Mouse (Mus musculus): ENCODE data around the gene Ltb4r1. TPM values are rescaled to one million over a fixed set of nuclear protein-coding genes. Genes with fewer than 3 reads are reported as not detected.

The Ltb4r1 gene
- polyA plus RNA-seq (2012; ENCODE audit: low replicate concordance) = 1.1 and 3.8 TPM in 2 replicates

GRCm38 (mm10) chr14:55765696-55766095 lies at the start of gene Ltb4r1:
Gene Ltb4r1, plus strand, starts transcription at chr14:55765962.

GRCm38 (mm10) chr14:55721700-55722437 lies 43.9 kb upstream of the Ltb4r1 start, which contains the start of gene Rabggta:
Gene Rabggta, minus strand, starts transcription at chr14:55722263.

DNA sequence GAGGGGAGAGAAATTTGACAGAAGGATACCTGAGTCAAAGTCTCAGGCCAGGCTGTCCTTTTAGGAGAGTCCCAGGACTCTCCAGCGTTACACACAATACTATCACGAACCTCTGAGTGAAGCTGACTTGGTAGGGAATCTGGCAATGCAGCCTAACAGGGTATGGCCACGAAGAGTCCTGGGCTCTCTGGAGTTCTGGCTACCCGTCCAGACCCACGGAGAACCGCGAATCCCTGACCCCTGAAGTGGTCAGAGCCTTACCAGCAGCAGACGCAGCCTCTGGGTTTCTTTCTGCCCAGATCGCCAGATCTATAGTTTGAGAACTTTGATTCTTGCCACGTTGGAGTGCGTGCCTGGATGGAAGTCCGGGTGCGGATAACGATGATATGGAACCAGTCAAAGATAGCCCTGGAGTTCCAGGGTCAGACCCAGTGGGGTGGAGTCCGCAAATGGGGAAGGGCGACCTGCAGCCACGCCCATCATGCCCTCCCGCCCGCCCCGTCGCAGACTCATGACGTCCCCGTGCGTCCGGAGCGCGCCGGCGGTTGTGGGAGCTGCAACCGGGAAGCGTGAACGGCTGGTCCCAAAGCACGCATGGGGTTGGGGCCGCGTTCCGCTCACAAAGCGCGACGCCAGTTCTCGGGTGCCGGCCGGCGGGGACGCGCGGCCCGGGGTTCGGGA lies 20.4 kb upstream of the Ltb4r1 start, which contains the start of the genes Dhrs1 and Nop9:
Gene Dhrs1 (minus strand): TSS at position 511 of the 681 bp plus-strand sequence.
Gene Nop9 (plus strand): TSS at position 514 of the 681 bp plus-strand sequence.

GRCm38 (mm10) chr14:55758363-55758784 lies 7.4 kb upstream of the Ltb4r1 start, which contains the start of gene Cideb:
Gene Cideb, minus strand, starts transcription at chr14:55758458.

DNA sequence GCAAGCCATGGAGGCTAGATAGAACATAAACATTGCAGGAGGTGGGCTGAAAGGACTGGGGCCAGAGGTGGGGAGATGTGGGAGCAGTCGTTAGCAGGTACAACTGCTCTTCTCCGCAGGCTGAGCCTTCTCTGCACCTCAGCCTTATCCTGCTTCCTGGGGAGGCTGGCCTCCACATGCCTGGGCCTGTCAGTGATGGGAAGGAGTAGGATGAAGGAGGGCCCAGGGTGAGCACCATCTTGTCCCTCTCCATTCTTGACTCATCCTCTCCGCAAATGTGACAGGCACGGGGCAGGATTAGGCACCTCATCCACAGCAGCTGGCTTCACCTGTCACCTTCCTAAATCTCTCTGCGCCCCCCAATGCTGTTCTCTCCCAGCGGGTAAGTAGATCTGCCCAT lies 4.6 kb upstream of the Ltb4r1 start, which contains the start of gene Ltb4r2:
Gene Ltb4r2 (plus strand): TSS at position 266 of the 400 bp plus-strand sequence.

GRCm38 (mm10) chr14:55783958-55784235 lies 18.1 kb downstream of the Ltb4r1 start, which contains the start of gene Adcy4:
Gene Adcy4, minus strand, starts transcription at chr14:55784095.

GRCm38 (mm10) chr14:55788256-55789050 lies 22.7 kb downstream of the Ltb4r1 start, which contains the start of gene Ripk3:
Gene Ripk3, minus strand, starts transcription at chr14:55788865.

Other genes starting within 250 kb of the Ltb4r1 start
- gene Nrl, start 241.0 kb upstream of the Ltb4r1 start, polyA plus RNA-seq (2012; ENCODE audit: low replicate concordance) = 0.41 and 0.62 TPM in 2 replicates
- gene Pck2, start 225.7 kb upstream of the Ltb4r1 start, polyA plus RNA-seq (2012; ENCODE audit: low replicate concordance) = 116 and 171 TPM in 2 replicates
- gene Dcaf11, start 206.0 kb upstream of the Ltb4r1 start, polyA plus RNA-seq (2012; ENCODE audit: low replicate concordance) = 26.0 and 50.2 TPM in 2 replicates
- gene A730061H03Rik, start 205.6 kb upstream of the Ltb4r1 start, polyA plus RNA-seq (2012; ENCODE audit: low replicate concordance) = 0.97 and 1.7 TPM in 2 replicates
- not detected in 2 replicates for gene Fitm1, start 190.3 kb upstream of the Ltb4r1 start, polyA plus RNA-seq (2012; ENCODE audit: low replicate concordance)
- gene Psme1, start 187.8 kb upstream of the Ltb4r1 start, polyA plus RNA-seq (2012; ENCODE audit: low replicate concordance) = 69.7 and 113 TPM in 2 replicates
- gene Emc9, start 180.7 kb upstream of the Ltb4r1 start, polyA plus RNA-seq (2012; ENCODE audit: low replicate concordance) = 25.0 and 35.4 TPM in 2 replicates
- 21.1 and 39.3 TPM in 2 replicates for gene Psme2, start 174.8 kb upstream of the Ltb4r1 start, polyA plus RNA-seq (2012; ENCODE audit: low replicate concordance)
- gene Rnf31, start 174.3 kb upstream of the Ltb4r1 start, polyA plus RNA-seq (2012; ENCODE audit: low replicate concordance) = 31.7 and 39.6 TPM in 2 replicates
- gene Irf9, start 162.4 kb upstream of the Ltb4r1 start, polyA plus RNA-seq (2012; ENCODE audit: low replicate concordance) = 22.2 and 204 TPM in 2 replicates
- gene Rec8, start 147.9 kb upstream of the Ltb4r1 start, polyA plus RNA-seq (2012; ENCODE audit: low replicate concordance) = 7.8 and 19.7 TPM in 2 replicates
- 18.3 and 108 TPM in 2 replicates for gene Ipo4, start 130.0 kb upstream of the Ltb4r1 start, polyA plus RNA-seq (2012; ENCODE audit: low replicate concordance)
- 18.9 TPM in 1 of 2 replicates, not detected in the other for gene Gm49378, start 128.1 kb upstream of the Ltb4r1 start, polyA plus RNA-seq (2012; ENCODE audit: low replicate concordance)
- 20.7 and 31.5 TPM in 2 replicates for gene Tm9sf1, start 122.2 kb upstream of the Ltb4r1 start, polyA plus RNA-seq (2012; ENCODE audit: low replicate concordance)
- 0.41 TPM in 1 of 2 replicates, not detected in the other for gene Tssk4, start 115.8 kb upstream of the Ltb4r1 start, polyA plus RNA-seq (2012; ENCODE audit: low replicate concordance)
- gene Mdp1, start 105.5 kb upstream of the Ltb4r1 start, polyA plus RNA-seq (2012; ENCODE audit: low replicate concordance) = 11.3 and 12.5 TPM in 2 replicates
- 3.1 and 25.0 TPM in 2 replicates for gene Gmpr2, start 94.0 kb upstream of the Ltb4r1 start, polyA plus RNA-seq (2012; ENCODE audit: low replicate concordance)
- gene Nedd8, start 93.8 kb upstream of the Ltb4r1 start, polyA plus RNA-seq (2012; ENCODE audit: low replicate concordance) = 32.6 and 33.7 TPM in 2 replicates
- 49.1 and 49.7 TPM in 2 replicates for gene Tinf2, start 84.1 kb upstream of the Ltb4r1 start, polyA plus RNA-seq (2012; ENCODE audit: low replicate concordance)
- 4.5 and 11.0 TPM in 2 replicates for gene Tgm1, start 52.0 kb upstream of the Ltb4r1 start, polyA plus RNA-seq (2012; ENCODE audit: low replicate concordance)
- 8.7 and 22.8 TPM in 2 replicates for gene Rabggta, start 43.7 kb upstream of the Ltb4r1 start, polyA plus RNA-seq (2012; ENCODE audit: low replicate concordance)
- 4.0 and 4.2 TPM in 2 replicates for gene Dhrs1, start 20.3 kb upstream of the Ltb4r1 start, polyA plus RNA-seq (2012; ENCODE audit: low replicate concordance)
- gene Nop9, start 20.3 kb upstream of the Ltb4r1 start, polyA plus RNA-seq (2012; ENCODE audit: low replicate concordance) = 57.8 and 83.1 TPM in 2 replicates
- not detected in 2 replicates for gene Cideb, start 7.5 kb upstream of the Ltb4r1 start, polyA plus RNA-seq (2012; ENCODE audit: low replicate concordance)
- 0.20 TPM in 1 of 2 replicates, not detected in the other for gene Ltb4r2, start 4.5 kb upstream of the Ltb4r1 start, polyA plus RNA-seq (2012; ENCODE audit: low replicate concordance)
- gene Adcy4, start 18.1 kb downstream of the Ltb4r1 start, polyA plus RNA-seq (2012; ENCODE audit: low replicate concordance) = 1.5 and 1.8 TPM in 2 replicates
- 54.1 and 55.8 TPM in 2 replicates for gene Ripk3, start 22.9 kb downstream of the Ltb4r1 start, polyA plus RNA-seq (2012; ENCODE audit: low replicate concordance)
- 0.20 and 0.88 TPM in 2 replicates for gene Nfatc4, start 57.2 kb downstream of the Ltb4r1 start, polyA plus RNA-seq (2012; ENCODE audit: low replicate concordance)
- gene Nynrin, start 88.0 kb downstream of the Ltb4r1 start, polyA plus RNA-seq (2012; ENCODE audit: low replicate concordance) = 0.07 and 0.18 TPM in 2 replicates
- gene Cbln3, start 118.4 kb downstream of the Ltb4r1 start, polyA plus RNA-seq (2012; ENCODE audit: low replicate concordance) = not detected in 2 replicates
- 8.0 and 11.3 TPM in 2 replicates for gene Khnyn, start 119.0 kb downstream of the Ltb4r1 start, polyA plus RNA-seq (2012; ENCODE audit: low replicate concordance)
- 7.5 and 10.8 TPM in 2 replicates for gene Sdr39u1, start 134.3 kb downstream of the Ltb4r1 start, polyA plus RNA-seq (2012; ENCODE audit: low replicate concordance)
- gene Cma1, start 178.7 kb downstream of the Ltb4r1 start, polyA plus RNA-seq (2012; ENCODE audit: low replicate concordance) = 0.23 and 0.34 TPM in 2 replicates
- gene Cma2, start 185.0 kb downstream of the Ltb4r1 start, polyA plus RNA-seq (2012; ENCODE audit: low replicate concordance) = not detected in 2 replicates

Data from leukemia stem cell, adult 10-12 weeks (primary cell).